Mouse (Mus musculus) layer of hippocampus, postnatal 36 days (tissue): ENCODE measurements around the gene Nkx1-1. TPM values are rescaled to one million over a fixed set of nuclear protein-coding genes. Genes with fewer than 3 reads are reported as not detected.
A peak's percentile ranks its signal among the peaks of the same experiment; 100 is the strongest.

Experiments
- DNase-seq, 2 experiments: peaks; one replicate each; pipeline ENCODE4 v3.0.0; 2022
- total RNA-seq, 2 experiments: library from RNA; stranded (reverse); gene quantifications; 2 replicates each; pipeline ENCODE4 v1.2.3; 2021

Nkx1-1 gene
- total RNA-seq, 2 experiments from 2014 or later = not detected

DNA sequence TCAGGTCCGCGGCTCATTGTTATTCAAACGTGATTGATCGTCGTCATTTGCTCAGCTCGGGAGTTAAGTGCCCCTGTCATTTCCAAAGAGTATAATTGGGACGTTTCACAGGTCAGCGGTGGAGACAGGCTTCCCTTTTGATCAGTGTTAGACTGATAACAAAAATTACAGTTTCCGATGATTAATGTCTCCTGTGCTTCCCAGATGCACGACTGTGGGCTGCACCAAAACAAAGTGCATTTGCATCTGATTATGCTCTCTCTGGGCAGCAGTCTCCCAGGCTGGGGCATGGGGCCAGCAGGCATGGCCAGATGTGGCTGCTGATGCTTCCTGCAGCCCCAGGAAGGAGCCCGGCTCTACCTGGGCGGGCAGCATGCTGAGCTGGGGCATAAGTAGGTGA, 33.0 kb downstream of the Nkx1-1 start:
- DNase-seq = no peak

DNA sequence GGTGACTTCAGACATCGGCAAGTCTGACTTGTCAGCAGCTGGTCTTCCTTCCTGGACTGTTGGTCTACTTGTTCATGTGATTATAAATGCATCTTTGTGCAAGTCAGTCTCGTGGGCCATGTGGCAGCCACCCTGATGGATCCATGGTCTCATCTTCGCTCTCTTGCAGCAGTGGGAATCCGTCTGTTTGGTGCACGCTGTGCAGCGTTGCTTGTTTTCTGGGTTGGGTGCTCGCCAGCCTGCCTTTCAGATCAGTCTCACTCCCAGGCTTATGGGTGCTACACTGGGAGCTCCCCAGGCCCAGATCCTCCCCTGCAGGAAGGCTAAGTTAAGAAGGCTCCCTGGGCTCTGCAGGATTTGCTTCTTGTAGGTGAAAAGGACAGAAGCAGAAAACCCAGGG, 36.9 kb downstream of the Nkx1-1 start:
- DNase-seq = peak; percentile 32 to 43

DNA sequence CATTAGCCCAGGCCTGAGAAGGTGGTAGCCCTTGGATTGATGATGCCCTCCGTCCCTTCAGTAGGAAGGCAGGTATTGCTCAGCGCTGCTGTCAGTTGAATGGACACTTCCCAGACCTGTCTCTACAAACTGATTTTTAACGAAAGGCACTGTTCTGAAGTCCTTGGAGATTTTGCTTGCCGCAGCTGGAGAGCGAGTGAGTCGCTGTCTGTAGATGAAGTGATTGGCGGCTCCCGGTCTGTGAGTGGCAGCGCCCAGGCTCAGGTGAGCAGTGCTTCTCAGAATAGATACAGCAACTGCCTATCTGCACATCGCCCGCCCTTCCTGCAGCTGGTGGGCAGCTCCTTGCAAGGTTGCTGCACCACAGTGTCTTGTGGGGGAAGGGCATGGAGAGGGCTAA, 38.1 kb downstream of the Nkx1-1 start:
- no peak for DNase-seq

DNA sequence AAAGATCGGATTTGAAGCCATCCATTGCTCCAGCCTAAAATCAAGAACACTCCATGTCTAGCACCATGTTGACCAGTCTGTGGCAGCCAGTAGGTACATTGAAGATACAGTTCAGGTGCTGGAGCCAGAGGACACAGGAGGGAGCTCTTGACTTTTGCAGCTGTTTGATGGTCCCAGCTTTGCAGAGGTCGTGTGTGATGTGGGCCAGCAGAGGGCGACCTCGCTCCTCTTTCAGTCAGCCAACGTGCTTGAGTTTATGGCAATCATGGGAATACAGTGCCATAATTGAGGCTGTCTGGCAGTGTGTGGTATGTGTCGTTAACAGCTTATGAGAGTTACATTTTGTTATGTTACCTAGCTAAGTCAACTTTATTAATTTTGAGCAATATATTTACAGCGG, 40.0 kb downstream of the Nkx1-1 start:
- DNase-seq = peak; percentile 77 to 78

DNA sequence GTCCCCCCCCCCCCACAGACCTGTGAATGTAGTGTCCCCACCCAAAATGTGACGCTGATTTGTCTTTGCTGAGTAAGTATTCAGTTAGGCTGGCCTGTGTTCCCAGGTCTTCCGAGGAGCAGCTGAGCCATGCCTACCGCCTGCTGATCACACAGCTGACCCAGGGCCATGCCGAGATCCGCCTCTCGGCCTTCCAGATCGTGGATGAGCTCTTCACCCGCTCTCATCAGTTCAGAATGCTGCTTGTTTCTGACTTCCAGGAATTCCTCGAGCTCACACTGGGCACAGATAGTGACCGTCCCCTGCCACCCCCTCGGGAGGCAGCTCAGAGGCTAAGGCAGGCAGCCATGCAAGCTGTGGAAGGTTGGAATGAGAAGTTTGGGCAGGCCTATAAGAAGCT, 46.2 kb downstream of the Nkx1-1 start:
- no peak for DNase-seq

Other genes with a start within 250 kb of the Nkx1-1 start
- gene Spon2, start 215.5 kb downstream of the Nkx1-1 start, total RNA-seq = under 1 TPM; 0.37 to 0.40 TPM
- 100 to 1,000 TPM; 276 to 303 TPM for gene Ctbp1, start 159.0 kb downstream of the Nkx1-1 start, total RNA-seq
- gene Maea, start 98.5 kb downstream of the Nkx1-1 start, total RNA-seq = 10 to 100 TPM; 97.2 to 99.3 TPM
- gene Uvssa, start 55.4 kb downstream of the Nkx1-1 start, total RNA-seq = 1 to 10 TPM; 5.5 to 5.6 TPM
- gene Fam53a, start 195.7 kb upstream of the Nkx1-1 start, total RNA-seq = 10 to 100 TPM; 28.6 to 32.0 TPM
- 1 to 10 TPM in 1 of 2 experiments, under 1 TPM in 1; 0.70 to 1.3 TPM for gene Gm9903, start 195.9 kb upstream of the Nkx1-1 start, total RNA-seq
- 10 to 100 TPM; 21.0 to 21.1 TPM for gene Slbp, start 218.6 kb upstream of the Nkx1-1 start, total RNA-seq
- 1 to 10 TPM; 3.8 to 5.2 TPM for gene Tacc3, start 224.2 kb upstream of the Nkx1-1 start, total RNA-seq
- 10 to 100 TPM; 23.0 to 25.6 TPM for gene Tmem129, start 224.4 kb upstream of the Nkx1-1 start, total RNA-seq